Mouse (Mus musculus): ENCODE data around the gene Man2a1.
A peak's percentile ranks its signal among the peaks of the same experiment; 100 is the strongest.
"Not testable (repeated sequence)": the region's sequence is repeated elsewhere in the genome, so short reads cannot be mapped to it uniquely, and the experiment has no call there.

The Man2a1 gene

DNA sequence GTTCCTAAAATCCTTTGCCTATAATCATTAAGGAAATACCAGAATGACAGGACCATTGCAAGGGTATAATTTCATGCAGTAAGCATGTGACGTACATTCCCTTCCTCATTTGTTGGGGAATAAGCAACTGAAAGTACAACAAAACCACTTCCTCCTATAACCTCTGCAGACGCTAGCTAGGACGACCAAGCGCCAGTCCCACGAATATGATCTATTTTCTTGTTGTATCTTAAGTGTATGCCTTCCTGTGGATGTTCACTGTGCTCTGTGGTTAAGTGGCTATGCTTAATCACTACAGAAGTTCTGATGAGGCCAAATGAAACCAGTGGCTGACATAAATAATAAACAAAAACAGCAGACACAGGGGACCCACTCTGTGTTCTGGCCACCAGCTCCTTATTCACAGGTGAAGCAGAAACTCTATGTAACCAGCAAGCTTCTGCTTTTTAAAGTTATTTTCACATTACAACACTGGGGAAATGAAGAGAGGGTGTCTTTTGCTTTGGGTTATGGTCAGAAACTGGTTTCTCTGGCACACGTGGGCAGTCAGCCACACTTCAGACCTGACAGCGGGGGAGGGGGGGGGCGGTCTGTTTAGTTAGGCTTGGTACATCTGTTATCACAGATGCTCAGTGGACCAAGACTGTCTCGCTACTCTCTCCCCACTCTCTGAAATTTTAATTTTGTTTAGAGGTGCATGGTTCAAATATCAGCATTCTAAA, 153.8 kb downstream of the Man2a1 start:
- DNase-seq (ENCODE audit: low read depth, low spot score): no peak

- DNase-seq (ENCODE audit: low read depth, low spot score): no peak
Measured at GRCm38 (mm10) chr17:64755191-64755590, 154.7 kb downstream of the Man2a1 start.

DNA sequence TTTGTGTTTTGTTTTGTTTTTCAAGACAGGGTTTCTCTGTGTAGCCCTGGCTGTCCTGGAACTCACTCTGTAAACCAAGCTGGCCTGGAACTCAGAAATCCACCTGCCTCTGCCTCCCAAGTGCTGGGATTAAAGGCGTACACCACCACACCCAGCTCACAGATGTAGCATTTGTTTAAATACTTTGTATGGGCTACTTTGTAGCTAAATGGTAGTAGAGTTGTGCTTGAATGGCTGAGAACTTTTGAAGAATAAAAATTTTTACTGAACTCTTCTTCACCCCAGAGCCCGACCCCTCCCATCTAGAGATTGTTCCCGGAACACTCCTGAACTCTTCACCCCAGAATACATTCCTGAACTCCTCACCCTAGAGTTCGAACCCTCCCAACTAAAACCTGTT, 162.1 kb downstream of the Man2a1 start:
- DNase-seq (ENCODE audit: low read depth, low spot score): not testable (repeated sequence)

GRCm38 (mm10) chr17:64763491-64763890, 163.0 kb downstream of the Man2a1 start:
- no peak for DNase-seq (ENCODE audit: low read depth, low spot score)

DNA sequence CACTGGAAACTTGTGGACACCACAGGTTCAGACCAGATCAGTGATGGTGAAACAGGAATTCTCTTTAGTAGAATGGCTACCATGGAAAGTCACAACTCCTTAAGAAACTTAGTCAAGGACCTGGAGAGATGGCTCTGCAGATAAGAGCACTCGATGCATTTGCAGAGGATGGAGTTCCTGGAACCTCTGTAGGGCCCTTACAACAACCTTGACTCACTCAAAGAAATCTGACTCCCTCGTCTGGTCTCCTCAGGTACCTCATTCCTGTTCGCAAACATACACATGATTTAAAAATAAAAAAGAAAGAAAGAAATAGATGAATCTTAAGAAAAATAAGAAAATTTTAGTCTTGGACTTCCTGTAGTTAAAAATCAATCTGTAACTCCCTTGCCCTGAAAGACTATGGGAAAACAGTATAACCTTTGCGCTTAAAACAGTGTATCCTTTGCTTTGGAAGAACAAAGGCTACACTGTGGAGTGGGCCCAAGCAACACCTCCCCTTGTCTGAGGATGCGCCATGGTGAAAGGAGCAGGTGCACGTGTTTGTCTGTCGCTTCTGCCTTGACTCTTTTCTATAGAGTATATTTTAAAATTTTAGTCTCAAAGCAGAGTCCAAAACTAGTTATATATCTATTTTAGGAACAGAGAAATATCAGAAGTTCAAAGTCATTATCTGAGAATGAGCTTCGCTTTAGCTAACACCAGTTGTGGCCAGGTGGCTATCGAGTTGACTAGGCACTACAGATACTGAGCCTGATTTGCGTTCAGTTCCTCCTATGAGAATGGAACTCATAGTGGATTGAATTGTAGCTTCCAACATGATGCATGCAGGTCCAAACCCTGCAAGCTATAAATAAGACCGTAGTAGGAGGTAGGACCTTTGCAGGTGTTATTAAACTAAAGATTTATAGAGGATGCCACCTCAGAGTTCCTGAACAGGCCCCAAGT, 163.9 kb downstream of the Man2a1 start:
- no peak for DNase-seq (ENCODE audit: low read depth, low spot score)

DNA sequence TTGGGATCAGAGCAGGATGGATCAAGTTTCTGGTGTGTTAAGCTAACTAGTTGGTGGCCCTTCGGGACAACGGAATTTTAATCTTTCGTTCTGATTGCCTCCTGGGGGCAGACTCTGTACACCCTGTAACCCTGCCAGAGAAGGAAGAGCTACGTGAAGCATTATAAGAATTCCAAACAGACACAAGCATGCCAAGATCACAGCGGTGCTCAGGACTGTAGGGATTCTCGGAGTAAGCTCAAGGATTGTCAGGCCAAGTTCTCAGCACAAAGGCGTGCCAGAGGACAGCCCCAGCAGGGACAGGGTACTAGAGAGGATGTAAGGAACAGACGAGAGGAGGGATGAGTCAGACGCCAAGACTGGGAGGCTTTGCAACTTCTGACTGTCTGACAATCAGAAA, 164.8 kb downstream of the Man2a1 start:
- no peak for DNase-seq (ENCODE audit: low read depth, low spot score)

DNA sequence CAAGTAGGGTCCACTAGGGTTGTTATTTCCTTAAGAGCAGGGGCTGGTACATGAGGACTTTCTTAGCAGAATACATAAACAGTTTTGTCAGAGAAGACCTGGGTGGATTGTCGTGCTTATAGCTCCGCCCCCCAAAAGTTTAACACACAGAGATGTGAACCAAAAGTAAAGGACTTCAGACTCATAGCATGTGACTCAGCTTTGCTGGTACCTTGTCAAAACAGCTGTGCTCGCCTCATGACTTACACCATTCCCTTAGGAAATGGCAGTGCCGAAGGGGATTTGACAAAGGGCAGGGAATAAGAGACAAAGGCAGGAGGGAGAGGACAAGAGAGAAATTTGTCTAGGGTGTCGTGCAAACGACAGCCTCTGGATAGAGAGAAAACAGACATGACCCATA, 166.0 kb downstream of the Man2a1 start:
- DNase-seq (ENCODE audit: low read depth, low spot score): no peak

DNA sequence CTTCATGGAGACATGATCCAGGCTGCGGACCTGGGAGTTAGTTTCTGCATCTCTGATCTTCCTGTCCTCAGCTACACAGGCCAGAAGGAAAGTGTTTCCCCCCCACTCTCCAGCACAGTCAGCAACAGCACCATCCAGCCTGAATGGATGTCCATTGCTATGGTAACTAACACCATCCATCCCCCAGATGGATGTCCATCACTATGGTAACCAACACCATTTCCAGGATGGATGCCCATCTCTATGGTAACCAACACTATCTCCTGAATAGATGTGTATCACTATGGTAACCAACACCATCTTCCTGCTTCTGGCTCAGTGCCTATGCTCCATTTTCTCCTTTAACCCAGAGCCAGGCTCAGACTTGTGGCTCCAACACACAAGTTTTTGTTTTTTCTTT, 169.7 kb downstream of the Man2a1 start:
- peak; percentile 60 for DNase-seq (ENCODE audit: low read depth, low spot score)

DNA sequence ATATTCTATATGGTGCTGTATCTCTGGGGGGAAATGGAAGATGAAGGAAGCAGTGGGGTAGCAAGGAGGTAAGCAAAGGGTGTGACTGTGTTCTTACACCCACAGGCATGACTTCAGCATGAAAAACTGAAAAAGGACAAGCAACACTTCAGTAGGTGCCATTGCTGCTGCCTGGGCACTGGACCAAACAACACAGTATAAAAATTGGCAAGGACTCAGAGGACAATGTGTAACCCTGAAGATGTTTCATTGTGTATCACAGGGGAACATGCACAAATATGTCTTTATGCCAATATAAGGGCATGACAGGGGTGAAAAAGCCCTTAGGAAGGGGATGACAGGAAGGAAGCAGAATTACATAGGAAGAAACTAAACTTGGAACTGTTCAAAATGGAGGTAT, 172.1 kb downstream of the Man2a1 start:
- no peak for DNase-seq (ENCODE audit: low read depth, low spot score)

DNA sequence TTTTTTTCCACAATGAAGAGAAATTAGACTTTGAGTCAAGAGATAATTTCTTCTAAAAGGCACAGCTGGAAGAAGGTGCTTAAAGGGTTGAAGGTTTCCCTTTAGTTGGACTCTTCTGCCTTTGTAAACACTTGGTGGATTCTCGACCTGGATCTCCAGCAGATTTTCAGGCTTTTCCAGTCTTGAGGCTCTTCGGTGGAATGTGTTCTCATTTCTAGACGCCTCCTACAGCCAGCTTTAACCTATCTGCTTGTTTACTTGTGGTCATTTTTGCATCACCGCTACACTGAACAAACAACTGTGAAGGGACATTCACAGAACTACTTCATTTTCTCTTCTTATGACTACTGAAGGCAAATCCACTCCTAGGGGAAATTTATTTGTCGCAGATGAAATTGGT, 173.7 kb downstream of the Man2a1 start:
- DNase-seq (ENCODE audit: low read depth, low spot score): no peak

DNA sequence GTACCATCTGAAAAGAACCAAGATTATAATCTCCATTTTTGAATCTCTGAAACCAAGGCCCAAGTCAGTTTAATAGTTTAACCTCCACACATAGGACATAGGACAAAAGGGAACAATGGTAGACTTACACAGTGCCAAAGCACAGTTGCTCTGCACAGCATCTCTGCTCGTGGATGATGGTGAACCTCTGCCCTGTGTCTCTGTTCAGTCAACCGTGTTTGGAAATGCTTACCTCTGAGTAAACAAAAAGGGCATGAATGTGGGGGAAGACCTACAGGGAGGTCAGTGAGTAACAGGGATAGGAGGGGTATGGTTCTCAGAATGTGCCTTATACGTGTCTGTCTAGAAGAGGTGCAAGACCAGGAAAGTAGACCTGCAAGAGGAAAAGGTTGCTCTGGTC, 177.8 kb downstream of the Man2a1 start:
- no peak for DNase-seq (ENCODE audit: low read depth, low spot score)

DNA sequence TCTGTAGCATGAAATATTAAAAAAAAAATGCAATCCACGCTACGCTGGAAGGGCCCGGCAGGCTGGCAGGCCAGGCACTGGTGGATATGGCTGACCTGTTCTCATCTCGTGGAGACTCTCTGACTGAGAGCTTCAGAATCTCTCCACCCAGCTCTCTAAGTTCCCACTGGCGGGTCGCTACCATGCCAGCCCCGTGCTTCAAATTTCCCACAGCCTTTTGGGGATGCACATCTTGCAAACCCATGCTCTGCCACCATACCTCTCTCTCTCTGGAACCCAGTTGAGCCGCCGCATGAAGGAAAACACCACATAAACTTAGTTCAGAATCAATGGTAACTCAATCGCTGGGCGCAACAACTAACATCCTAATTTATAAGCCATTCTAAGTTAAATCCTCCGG, 178.2 kb downstream of the Man2a1 start:
- DNase-seq (ENCODE audit: low read depth, low spot score): no peak

- no peak for DNase-seq (ENCODE audit: low read depth, low spot score)
Measured at GRCm38 (mm10) chr17:64780753-64781490, 180.4 kb downstream of the Man2a1 start.

GRCm38 (mm10) chr17:64782307-64782706, 181.8 kb downstream of the Man2a1 start:
- no peak for DNase-seq (ENCODE audit: low read depth, low spot score)

DNA sequence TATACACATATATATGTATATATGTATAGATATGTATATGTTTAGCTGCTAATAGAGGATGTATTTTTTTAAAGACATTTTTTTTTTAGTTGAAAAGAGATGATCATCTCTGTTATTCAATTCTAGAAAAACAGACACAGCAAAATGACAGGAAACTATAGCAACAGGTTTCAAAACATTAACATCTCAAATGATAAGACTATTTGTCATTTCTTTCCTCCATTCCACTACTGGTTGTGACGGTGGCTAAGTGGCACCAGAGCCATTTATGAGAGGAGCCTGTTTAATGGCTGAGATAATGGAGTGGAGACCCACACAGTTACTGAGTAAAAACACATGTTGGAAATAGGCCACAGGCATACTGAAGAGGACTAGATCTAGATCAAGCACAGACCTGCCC, 185.4 kb downstream of the Man2a1 start:
- no peak for DNase-seq (ENCODE audit: low read depth, low spot score)

DNA sequence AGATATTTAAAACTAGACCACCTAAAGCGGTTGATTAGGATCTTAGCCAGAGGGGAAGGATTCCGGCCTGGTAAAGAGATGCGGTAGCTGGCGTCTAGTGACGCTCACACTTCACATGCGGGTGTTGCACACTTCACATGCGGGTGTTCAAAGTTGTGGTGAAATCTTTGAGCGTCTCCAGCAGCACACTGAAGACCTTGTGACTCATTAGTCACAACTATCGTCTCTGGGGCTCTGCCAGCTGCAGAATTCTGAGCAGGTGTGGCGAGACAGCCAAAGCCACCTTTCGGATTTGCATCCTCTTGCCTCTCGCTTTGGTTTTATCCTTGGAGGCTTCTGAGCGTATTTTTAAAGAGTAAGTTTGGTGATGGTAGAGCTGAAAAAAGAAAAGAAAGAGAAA, 187.8 kb downstream of the Man2a1 start:
- no peak for DNase-seq (ENCODE audit: low read depth, low spot score)

DNA sequence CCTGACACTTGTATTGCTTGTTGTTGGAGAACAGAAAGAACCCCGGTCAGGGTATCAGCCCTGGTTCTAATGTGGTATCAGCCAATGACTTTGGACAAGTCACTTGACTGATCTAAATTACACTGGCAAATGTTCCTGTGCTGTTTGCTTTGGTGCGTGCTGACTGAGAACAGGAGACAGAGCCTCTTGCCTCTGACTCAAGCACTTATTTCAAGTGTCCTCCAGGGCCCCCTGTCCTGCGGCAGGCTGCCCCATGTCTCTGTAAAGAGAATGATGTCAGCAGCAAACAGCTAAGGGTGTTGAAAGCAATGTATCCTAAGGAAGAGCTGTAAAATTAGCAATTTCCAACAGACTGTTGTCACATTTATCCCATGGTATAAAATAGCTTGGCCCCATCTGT, 188.6 kb downstream of the Man2a1 start:
- no peak for DNase-seq (ENCODE audit: low read depth, low spot score)

GRCm38 (mm10) chr17:64792076-64792475, 191.5 kb downstream of the Man2a1 start:
- no peak for DNase-seq (ENCODE audit: low read depth, low spot score)

DNA sequence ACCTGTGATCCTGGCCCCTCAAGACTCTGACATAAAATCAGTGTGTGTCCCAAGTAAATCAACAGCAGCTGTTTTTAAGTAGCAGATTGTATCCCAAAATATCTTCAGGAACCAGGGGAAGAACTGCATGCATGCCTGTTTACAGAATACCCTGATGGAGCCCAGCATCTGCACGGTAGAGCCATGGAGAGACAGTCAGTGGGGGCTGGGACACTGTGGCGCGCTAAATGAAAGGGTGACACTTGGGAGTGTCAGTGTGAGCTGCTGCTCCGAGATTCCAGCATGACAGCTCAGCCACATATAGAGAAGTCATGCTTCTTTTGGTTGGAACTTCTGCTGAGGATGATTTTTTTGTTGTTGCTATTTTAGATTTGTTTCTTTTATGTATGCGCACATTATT, 192.1 kb downstream of the Man2a1 start:
- no peak for DNase-seq (ENCODE audit: low read depth, low spot score)

GRCm38 (mm10) chr17:64802168-64802955, 201.8 kb downstream of the Man2a1 start:
- DNase-seq (ENCODE audit: low read depth, low spot score): no peak

- no peak for DNase-seq (ENCODE audit: low read depth, low spot score)
Measured at GRCm38 (mm10) chr17:64802956-64803275, 202.4 kb downstream of the Man2a1 start.

Data from brain, embryonic 18.5 days (tissue).